Mouse (Mus musculus): ENCODE measurements around the gene Smurf2.
"Not testable (repeated sequence)": the region's sequence is repeated elsewhere in the genome, so short reads cannot be mapped to it uniquely, and the experiment has no call there.

The Smurf2 gene

GRCm38 (mm10) chr11:106814601-106815320 lies 105.8 kb downstream of the Smurf2 start:
- no peak for DNase-seq (ENCODE audit: low read depth, low spot score)

GRCm38 (mm10) chr11:106812410-106813136 lies 107.9 kb downstream of the Smurf2 start:
- DNase-seq (ENCODE audit: low read depth, low spot score): no peak

GRCm38 (mm10) chr11:106807442-106807841 lies 113.1 kb downstream of the Smurf2 start:
- DNase-seq (ENCODE audit: low read depth, low spot score): not testable (repeated sequence)

GRCm38 (mm10) chr11:106802069-106802627 lies 118.4 kb downstream of the Smurf2 start:
- DNase-seq (ENCODE audit: low read depth, low spot score): no peak

GRCm38 (mm10) chr11:106795679-106796078 lies 124.8 kb downstream of the Smurf2 start:
- no peak for DNase-seq (ENCODE audit: low read depth, low spot score)

- DNase-seq (ENCODE audit: low read depth, low spot score): no peak
These were observed 126.7 kb downstream of the Smurf2 start for GRCm38 (mm10) chr11:106793846-106794245.

DNA sequence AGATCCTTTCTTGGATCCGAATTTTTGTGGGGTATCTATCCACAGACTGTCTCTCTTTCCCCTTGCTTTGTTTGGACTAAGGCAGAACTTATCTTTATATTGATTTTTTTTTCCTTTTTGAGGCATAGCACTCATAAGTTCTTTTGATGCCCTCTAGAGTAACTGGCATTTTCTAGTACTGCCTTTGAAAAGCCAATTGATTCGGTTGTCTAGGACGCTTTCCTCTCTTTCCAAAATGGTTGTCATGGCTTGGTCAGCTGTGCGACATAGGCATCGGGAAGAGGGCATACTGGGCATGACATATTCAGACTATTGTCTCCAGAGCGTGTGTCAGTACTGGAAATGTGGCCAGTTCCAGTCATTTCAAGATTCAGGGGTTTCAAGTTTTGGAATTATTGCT lies 130.9 kb downstream of the Smurf2 start:
- no peak for DNase-seq (ENCODE audit: low read depth, low spot score)

DNA sequence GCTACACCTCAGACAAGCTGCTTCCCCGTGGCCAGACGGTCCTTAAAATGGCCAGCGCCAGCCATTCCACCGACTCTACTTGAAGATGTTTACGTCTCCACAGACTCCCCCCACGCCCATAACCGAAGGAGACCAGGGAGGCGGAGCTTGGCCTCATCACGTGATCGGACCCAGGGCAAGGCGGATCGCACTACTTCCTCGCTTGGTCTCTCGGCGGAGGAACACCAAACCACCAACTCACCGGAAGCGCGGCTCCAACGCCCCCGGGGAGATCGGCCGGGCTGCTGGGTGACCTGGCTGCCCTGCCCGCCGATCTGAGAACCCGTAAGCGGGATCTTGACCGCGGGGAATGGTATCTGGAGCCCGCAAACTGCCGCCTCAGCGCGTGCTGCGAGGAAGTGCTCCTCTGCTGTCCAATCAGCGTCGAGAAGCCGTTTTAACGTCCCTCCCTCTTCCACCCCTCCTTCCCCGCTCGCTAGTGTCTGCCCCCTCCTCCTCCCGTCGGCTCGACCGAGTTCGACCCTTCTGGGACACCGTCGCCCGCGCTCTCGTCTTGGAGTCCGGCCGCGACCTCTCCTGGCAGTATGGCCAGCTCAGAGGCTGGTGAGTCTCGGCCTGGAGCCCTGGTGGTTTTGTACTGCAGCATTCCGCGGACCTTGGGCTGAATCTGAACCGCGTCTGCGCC lies 131.6 kb downstream of the Smurf2 start, which contains the start of the genes Ddx5 and Cep95:
Ddx5 (minus strand) TSS at position 411 of the 685 bp plus-strand sequence.
Cep95 (plus strand) TSS at position 478 of the 685 bp plus-strand sequence.
- DNase-seq (ENCODE audit: low read depth, low spot score): peak; percentile 97

DNA sequence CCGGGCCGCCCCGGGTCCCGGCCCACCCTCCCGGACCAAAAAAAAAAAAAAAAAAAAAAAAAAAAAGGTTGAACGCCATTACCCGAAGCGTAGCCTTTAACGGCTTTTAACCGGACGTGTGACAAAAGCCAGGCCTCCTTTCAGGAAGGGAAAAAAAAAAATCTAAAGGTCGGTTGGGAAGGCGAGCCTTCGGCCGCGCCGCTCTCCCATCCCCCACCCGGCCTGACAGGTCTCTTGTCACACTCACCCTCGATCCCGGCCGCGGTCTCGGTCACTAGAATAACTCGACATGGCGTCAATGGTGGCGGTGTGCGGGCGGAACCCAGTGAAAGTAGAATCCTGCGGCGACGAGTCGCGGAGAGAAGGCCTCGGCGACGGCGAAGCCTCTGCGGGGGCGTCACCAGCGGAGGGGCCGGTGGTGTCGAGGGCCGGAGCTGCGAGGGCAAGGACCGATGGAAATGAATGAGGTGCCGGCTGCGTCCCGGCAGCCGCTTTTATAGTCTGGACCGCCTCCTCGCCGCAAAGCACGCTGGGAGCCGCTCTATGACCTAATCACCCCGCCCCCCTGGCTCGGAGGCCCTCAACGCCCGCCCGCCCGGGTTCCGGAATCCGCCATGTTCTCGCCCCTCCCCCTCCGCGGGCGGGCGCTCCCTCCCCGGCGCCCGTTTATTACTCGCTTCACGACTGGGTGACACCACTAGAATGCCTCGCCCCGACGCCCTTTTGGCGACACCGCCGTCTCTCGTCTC lies 132.3 kb downstream of the Smurf2 start:
- DNase-seq (ENCODE audit: low read depth, low spot score): peak; percentile 96

GRCm38 (mm10) chr11:106787131-106788025 lies 133.1 kb downstream of the Smurf2 start:
- DNase-seq (ENCODE audit: low read depth, low spot score): peak; percentile 68

DNA sequence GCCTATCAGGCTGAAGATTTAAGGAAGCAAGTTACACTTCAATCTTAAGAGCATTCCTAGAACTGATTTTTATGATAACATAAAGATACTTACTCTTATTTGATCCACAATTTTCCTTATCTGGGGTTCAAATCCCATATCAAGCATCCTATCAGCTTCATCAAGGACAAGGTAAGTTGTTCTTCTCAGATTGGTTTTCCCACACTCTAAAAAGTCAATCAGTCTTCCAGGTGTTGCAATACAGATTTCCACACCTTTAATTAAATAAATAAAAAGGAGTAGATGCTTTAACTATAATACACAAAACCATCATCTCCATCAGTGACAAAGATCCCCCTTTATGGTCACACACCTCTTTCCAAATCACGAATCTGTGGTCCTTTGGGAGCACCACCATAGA lies 135.5 kb downstream of the Smurf2 start:
- no peak for DNase-seq (ENCODE audit: low read depth, low spot score)

GRCm38 (mm10) chr11:106784476-106784875 lies 136.0 kb downstream of the Smurf2 start:
- no peak for DNase-seq (ENCODE audit: low read depth, low spot score)

GRCm38 (mm10) chr11:106782841-106783764 lies 137.4 kb downstream of the Smurf2 start:
- no peak for DNase-seq (ENCODE audit: low read depth, low spot score)

- not testable (repeated sequence) for DNase-seq (ENCODE audit: low read depth, low spot score)
These were observed 138.2 kb downstream of the Smurf2 start for GRCm38 (mm10) chr11:106782271-106782670.

DNA sequence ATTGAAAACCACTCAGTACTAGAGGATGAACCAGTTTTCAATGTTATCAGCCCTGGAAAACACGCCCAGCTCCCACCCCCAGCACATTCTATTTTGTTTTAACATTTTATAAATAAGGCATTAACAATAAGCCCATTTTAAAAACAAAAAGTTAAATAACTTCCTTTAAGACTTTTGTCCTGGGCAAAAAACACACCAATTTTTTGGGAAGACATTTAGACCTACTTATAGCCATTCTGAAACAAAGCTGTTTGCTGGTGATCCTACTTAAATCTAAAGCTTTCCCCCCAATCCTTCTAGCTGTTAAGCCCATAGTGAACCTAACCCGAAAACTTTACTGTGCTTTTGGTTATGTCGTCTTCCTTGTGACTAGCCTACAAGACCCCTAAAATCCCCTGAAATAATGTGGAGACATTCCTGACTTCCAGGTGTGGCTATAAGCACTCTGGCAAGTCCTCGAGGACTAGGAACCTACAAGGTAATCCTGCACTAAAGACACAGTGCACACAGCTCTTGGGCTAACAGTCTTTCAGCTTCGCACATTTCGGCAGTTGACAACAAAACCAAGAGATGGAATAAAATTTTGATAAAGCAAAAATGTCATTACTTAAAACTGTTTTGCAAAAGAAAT lies 139.8 kb downstream of the Smurf2 start:
- no peak for DNase-seq (ENCODE audit: low read depth, low spot score)

DNA sequence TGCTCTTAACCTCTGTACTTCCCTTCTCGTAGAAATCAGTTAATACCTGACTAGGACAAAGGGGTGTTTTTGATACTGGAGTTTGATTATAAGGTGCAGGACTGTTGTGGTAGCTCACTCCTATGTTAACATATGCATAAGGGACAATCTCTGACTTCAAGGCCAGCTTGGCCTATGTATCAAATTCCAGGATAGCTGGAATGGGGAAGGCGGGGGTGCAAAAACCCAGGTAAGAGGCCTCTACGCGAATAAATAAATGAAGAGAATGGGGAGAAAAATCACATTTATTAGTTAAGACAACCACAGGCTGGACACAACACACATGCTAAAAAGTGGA lies 140.5 kb downstream of the Smurf2 start:
- DNase-seq (ENCODE audit: low read depth, low spot score): no peak

- DNase-seq (ENCODE audit: low read depth, low spot score): peak; percentile 91
These were observed 141.0 kb downstream of the Smurf2 start, which contains the start of gene Polg2 for GRCm38 (mm10) chr11:106779388-106780088. Polg2 (minus strand) TSS chr11:106779537.

Measured in embryo, embryonic 11.5 days (tissue).